Mouse (Mus musculus) urinary bladder, postnatal 4 days (tissue): ENCODE results near the gene Esyt1.

Experiments used
- DNase-seq, 2 experiments: peaks; one replicate each; pipeline ENCODE4 v3.0.0; 2021 to 2022; ENCODE audit warnings: low spot score in 2 of 2

The Esyt1 gene

GRCm38 (mm10) chr10:128538340-128538870, 12.7 kb upstream of the Esyt1 start:
- no peak for DNase-seq

- DNase-seq = peak; percentile 79 to 88
These were observed 10.7 kb upstream of the Esyt1 start for GRCm38 (mm10) chr10:128536266-128536940.

- DNase-seq = no peak
These were observed 10.1 kb upstream of the Esyt1 start for GRCm38 (mm10) chr10:128535624-128536265.

- DNase-seq = no peak
These were observed 9.5 kb upstream of the Esyt1 start for GRCm38 (mm10) chr10:128535206-128535605.

GRCm38 (mm10) chr10:128526366-128527356, 990 bp upstream of the Esyt1 start:
- DNase-seq = no peak

- peak; percentile 54 to 71 for DNase-seq
These were observed 674 bp downstream of the Esyt1 start for GRCm38 (mm10) chr10:128524732-128525662.

GRCm38 (mm10) chr10:128524111-128524731, 1.4 kb downstream of the Esyt1 start:
- no peak for DNase-seq

- no peak for DNase-seq
These were observed 3.3 kb downstream of the Esyt1 start for GRCm38 (mm10) chr10:128522351-128522750.

- DNase-seq = peak in 1 of 2 experiments; percentile 45
These were observed 5.1 kb downstream of the Esyt1 start for GRCm38 (mm10) chr10:128520591-128520990.

- peak in 1 of 2 experiments; percentile 62 for DNase-seq
These were observed 6.8 kb downstream of the Esyt1 start for GRCm38 (mm10) chr10:128518833-128519232.

- DNase-seq = peak in 1 of 2 experiments; percentile 57
These were observed 9.0 kb downstream of the Esyt1 start for GRCm38 (mm10) chr10:128516677-128517076.

- DNase-seq = peak in 1 of 2 experiments; percentile 56
These were observed 9.6 kb downstream of the Esyt1 start for GRCm38 (mm10) chr10:128516029-128516428.

GRCm38 (mm10) chr10:128515044-128515443, 10.6 kb downstream of the Esyt1 start:
- no peak for DNase-seq

- no peak for DNase-seq
These were observed 13.9 kb downstream of the Esyt1 start for GRCm38 (mm10) chr10:128511761-128512160.

- DNase-seq = no peak
These were observed 14.5 kb downstream of the Esyt1 start for GRCm38 (mm10) chr10:128511189-128511588.

- DNase-seq = no peak
These were observed 15.4 kb downstream of the Esyt1 start for GRCm38 (mm10) chr10:128510301-128510700.

- no peak for DNase-seq
These were observed 15.8 kb downstream of the Esyt1 start for GRCm38 (mm10) chr10:128509831-128510230.

GRCm38 (mm10) chr10:128509203-128509602, 16.5 kb downstream of the Esyt1 start:
- DNase-seq = no peak

- DNase-seq = no peak
These were observed 17.4 kb downstream of the Esyt1 start for GRCm38 (mm10) chr10:128508260-128508659.

- no peak for DNase-seq
These were observed 19.7 kb downstream of the Esyt1 start for GRCm38 (mm10) chr10:128505974-128506373.
